Mouse (Mus musculus) olfactory bulb, adult 2 months (tissue): Measurements from ENCODE around the gene Mypn. TPM values are rescaled to one million over a fixed set of nuclear protein-coding genes. Genes with fewer than 3 reads are reported as not detected.

Source experiments
- H3K27ac ChIP-seq: fragments of 200-500 bp; 2 replicates; pipeline ENCODE4 v1.5.1; 2012; ENCODE audit warnings: low read depth, low read length; ENCODE audit not compliant: insufficient read depth
- H3K4me1 ChIP-seq: fragments of 200-500 bp; 2 replicates; pipeline ENCODE4 v1.6.1; 2012; ENCODE audit warnings: low read length; ENCODE audit not compliant: control insufficient read depth, insufficient read depth
- H3K4me3 ChIP-seq: fragments of 200-500 bp; 2 replicates; pipeline ENCODE4 v1.5.1; 2012; ENCODE audit warnings: mild to moderate bottlenecking, low read depth, low read length, moderate library complexity; ENCODE audit not compliant: insufficient read depth
- CTCF ChIP-seq: fragments of 200-500 bp; IDR thresholded peaks from 2 replicates; pipeline ENCODE4 v1.5.1; 2012; ENCODE audit warnings: low read depth, mild to moderate bottlenecking, low read length, moderate library complexity; ENCODE audit not compliant: insufficient read depth
- POLR2A ChIP-seq: fragments of 200-500 bp; IDR thresholded peaks from 2 replicates; pipeline ENCODE4 v1.6.1; 2012; ENCODE audit warnings: mild to moderate bottlenecking, low read depth, low read length, moderate library complexity; ENCODE audit not compliant: insufficient read depth
- WGBS: fragments of 180-500 bp; shearing (Covaris S2); methylation state at CpG from one replicate; pipeline ENCODE4 v1.1.7; 2018; 5-methylcytosine and 5-hydroxymethylcytosine counted together
- polyA plus RNA-seq: library from polyadenylated mRNA; stranded (reverse); fragments of >200 nt; gene quantifications from 2 replicates; pipeline ENCODE4 v1.2.4, GENCODE M21; 2012; ENCODE audit warnings: low replicate concordance; ENCODE audit not compliant: missing spikeins, insufficient read depth, insufficient read length

Mypn gene
- polyA plus RNA-seq, 1 experiment, result not detected

GRCm38 (mm10) chr10:63113716-63114360 lies 89.9 kb downstream of the Mypn start:
- no peak overlapping the region for H3K27ac ChIP-seq
- WGBS, result 88% methylated on average over 6 of the region's 6 CpGs
- TF ChIP-seq CTCF (no peak), POLR2A (no peak)

DNA sequence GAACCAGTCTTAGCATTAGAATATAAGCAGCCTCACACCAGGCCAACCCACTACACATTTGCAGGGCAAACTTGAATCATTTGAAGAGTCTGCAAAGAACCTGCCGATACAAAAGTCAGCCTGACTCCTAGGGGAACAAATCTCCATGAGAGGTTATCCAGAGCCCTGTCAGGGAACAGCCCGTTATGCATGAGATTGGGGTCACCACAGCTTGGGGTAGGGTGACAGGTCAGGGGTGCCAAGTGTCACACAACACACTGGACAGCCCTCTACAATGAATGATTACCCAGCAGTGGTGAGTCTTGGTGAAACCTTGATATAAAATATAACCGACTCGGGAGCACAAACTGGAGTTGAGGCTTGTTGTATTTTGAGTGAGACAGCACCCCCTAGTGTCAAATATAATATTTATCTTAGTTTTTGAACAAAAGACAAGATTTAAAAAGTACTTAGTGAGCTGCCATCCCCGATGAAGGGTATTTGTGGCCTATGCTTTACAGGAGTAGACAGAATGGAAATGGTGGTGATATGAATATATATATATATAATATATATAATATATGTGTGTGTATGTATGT lies 90.6 kb downstream of the Mypn start:
- no peak for TF ChIP-seq CTCF
- TF ChIP-seq POLR2A, result no peak
- H3K4me1 ChIP-seq, result no peaks in the 10 kb centered on the region
- 29% methylated on average over 5 of the region's 5 CpGs for WGBS
- no peak overlapping the region for H3K27ac ChIP-seq
- H3K4me3 ChIP-seq, result no peak overlapping the region

More at GRCm38 (mm10) chr10:63113716-63114360, 89.9 kb downstream of the Mypn start:
- H3K4me3 ChIP-seq, result no peak overlapping the region
- H3K4me1 ChIP-seq, result no peaks in the 10 kb centered on the region

- no peak for TF ChIP-seq POLR2A
- TF ChIP-seq CTCF, result no peak
- 12% methylated on average over 9 of the region's 9 CpGs for WGBS
- no peak overlapping the region for H3K27ac ChIP-seq
- peak overlapping the region; percentile 67 for H3K4me3 ChIP-seq
- peaks cover 5% of the 10 kb centered on the region; the same call in 1 of the 2 replicates for H3K4me1 ChIP-seq
These were observed 103.1 kb downstream of the Mypn start for GRCm38 (mm10) chr10:63100657-63101056.

DNA sequence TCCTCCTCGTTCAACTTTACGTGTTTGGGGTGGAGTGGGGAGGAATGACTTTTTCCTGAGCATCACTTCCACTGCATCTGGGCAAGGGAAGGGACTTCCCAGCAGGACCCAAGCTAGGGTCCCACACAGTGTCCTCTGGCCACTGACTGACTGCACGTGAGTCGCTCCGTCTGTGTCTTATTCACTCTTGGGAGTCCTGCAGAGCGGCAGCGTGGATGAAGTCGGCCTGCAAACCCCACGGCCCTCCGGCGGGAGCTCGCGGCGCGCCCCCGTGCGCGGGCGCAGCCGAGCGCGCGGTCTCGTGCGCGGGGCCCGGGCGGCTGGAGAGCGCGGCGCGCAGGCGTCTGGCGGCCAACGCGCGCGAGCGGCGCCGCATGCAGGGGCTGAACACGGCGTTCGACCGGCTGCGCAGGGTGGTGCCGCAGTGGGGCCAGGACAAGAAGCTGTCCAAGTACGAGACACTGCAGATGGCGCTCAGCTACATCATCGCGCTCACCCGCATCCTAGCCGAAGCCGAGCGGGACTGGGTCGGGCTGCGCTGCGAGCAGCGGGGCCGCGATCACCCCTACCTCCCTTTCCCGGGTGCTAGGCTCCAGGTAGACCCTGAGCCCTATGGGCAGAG lies 103.7 kb downstream of the Mypn start:
- peak overlapping the region; percentile 67 for H3K4me3 ChIP-seq
- WGBS, result under 1% methylated on average over 62 of the region's 62 CpGs
- H3K4me1 ChIP-seq, result peaks cover 5% of the 10 kb centered on the region; the same call in 1 of the 2 replicates
- no peak overlapping the region for H3K27ac ChIP-seq
- TF ChIP-seq CTCF (no peak), POLR2A (peak; percentile 58)

GRCm38 (mm10) chr10:63099521-63099920 lies 104.2 kb downstream of the Mypn start, which contains the start of gene Atoh7:
TSS of gene Atoh7 (plus strand) at chr10:63099651.
- no peak for TF ChIP-seq CTCF
- TF ChIP-seq POLR2A, result no peak
- peaks cover 5% of the 10 kb centered on the region; the same call in 1 of the 2 replicates for H3K4me1 ChIP-seq
- peak within 1 kb of the TSS; percentile 67 for H3K4me3 ChIP-seq
- 25% methylated on average over 16 of the region's 16 CpGs for WGBS
- H3K27ac ChIP-seq, result no peak within 1 kb of the TSS

- 66% methylated on average over 12 of the region's 12 CpGs for WGBS
- Histone ChIP-seq H3K27ac (no peak overlapping the region), H3K4me1 (peaks cover 5% of the 10 kb centered on the region; the same call in 1 of the 2 replicates), H3K4me3 (no peak overlapping the region)
- TF ChIP-seq CTCF, result no peak
- no peak for TF ChIP-seq POLR2A
These were observed 105.6 kb downstream of the Mypn start for GRCm38 (mm10) chr10:63098191-63098590.

DNA sequence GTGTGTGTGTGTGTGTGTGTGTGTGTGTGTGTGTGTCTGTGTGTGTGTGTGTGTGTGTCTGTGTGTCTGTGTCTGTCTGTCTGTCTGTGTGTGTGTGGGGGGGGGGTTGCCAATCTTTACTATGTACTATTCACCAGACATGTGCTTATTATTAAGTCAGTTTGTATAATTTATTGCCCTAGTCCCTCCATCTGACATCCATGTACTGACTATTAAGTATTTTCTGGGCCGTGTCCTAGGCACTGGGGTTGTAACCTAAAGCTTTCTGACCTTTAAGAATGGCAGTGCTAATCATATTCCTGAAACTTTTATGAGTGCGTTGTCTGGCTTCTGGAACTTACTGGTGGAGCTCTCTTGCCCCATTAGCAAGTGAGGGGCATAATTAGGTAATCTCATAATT lies 107.0 kb downstream of the Mypn start:
- TF ChIP-seq POLR2A (no peak), CTCF (no peak)
- no peak overlapping the region for H3K27ac ChIP-seq
- peaks cover 5% of the 10 kb centered on the region; the same call in 1 of the 2 replicates for H3K4me1 ChIP-seq
- 85% methylated on average over 2 of the region's 2 CpGs for WGBS
- H3K4me3 ChIP-seq, result no peak overlapping the region

- Histone ChIP-seq H3K27ac (no peak overlapping the region), H3K4me3 (no peak overlapping the region), H3K4me1 (peaks cover 11% of the 10 kb centered on the region)
- 70% methylated on average over 10 of the region's 10 CpGs for WGBS
- no peak for TF ChIP-seq POLR2A
- no peak for TF ChIP-seq CTCF
These were observed 110.9 kb downstream of the Mypn start for GRCm38 (mm10) chr10:63092616-63093550.
